In the genomic region with DNA sequence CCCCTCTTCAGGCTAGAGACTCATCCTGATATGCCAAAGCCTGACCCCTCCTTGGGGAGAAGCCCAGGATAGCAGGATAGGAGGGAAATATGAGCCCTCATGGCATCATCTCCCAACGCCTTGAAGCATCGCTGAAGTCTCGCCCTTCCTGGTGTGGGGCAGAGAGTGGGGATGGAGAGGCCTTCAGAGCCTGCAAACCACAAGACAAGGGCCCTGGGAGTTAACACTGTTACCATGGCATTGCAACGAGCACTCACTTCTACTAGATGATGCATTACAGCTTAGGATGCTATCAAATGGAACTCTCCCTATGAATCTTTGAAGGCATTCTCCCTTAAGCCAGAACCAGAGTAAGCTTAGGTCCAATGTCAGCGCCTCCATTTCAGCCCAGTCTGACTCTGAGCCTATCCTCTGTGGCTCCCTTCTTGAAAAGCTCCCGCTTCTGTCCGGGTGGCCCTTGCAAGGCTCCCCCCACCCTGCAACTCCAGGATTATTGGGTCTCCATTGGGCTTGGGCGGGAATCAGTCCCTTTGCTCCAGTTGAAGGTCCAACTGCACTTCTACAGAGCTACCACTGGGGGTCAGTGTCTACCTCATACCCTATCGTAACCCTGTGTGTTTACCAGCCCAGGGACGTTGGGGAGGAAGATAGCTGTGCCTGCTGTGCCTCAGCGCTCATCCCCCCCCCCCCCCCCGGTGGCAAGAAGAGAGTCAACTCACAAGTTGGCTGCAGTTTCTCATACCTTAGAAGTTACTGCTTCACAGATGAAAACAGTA, we compare ENCODE assay signal across 7 mouse cellular contexts. TPM values are rescaled to one million over a fixed set of nuclear protein-coding genes. Genes with fewer than 3 reads are reported as not detected.
A peak's percentile ranks its signal among the peaks of the same experiment; 100 is the strongest.
DNase-seq lines count a peak whose midpoint lies in the region; ATAC-seq and TF ChIP-seq lines count a peak whose summit lies in the region.

No protein-coding gene starts in this region.

- H3K27ac ChIP-seq in lung, embryonic 14.5 days (ENCODE audit: low read depth), result no peak overlapping the region
- H3K27ac ChIP-seq in heart, embryonic 11.5 days (ENCODE audit: low read depth, low read length), result no peak overlapping the region
- H3K27ac ChIP-seq in limb, embryonic 14.5 days (replicated peaks; ENCODE audit: low read depth, low read length), result no peak overlapping the region
- H3K27ac ChIP-seq in neural tube, embryonic 13.5 days (replicated peaks), result no peak overlapping the region

- H3K4me3 ChIP-seq in lung, embryonic 14.5 days (ENCODE audit: low read depth, low read length), result no peak overlapping the region
- H3K4me3 ChIP-seq in heart, embryonic 11.5 days (ENCODE audit: low read depth, low read length), result no peak overlapping the region
- H3K4me3 ChIP-seq in limb, embryonic 14.5 days (replicated peaks; ENCODE audit: low read length), result no peak overlapping the region
- no peak overlapping the region for H3K4me3 ChIP-seq in neural tube, embryonic 13.5 days

- ATAC-seq in lung, embryonic 14.5 days (ENCODE audit: insufficient read depth), result no peak
- ATAC-seq in heart, embryonic 11.5 days (replicated peaks; ENCODE audit: insufficient number of reproducible peaks, low FRiP score, low TSS enrichment), result no peak
- ATAC-seq in limb, embryonic 14.5 days (ENCODE audit: low FRiP score, low read depth), result no peak
- ATAC-seq in neural tube, embryonic 13.5 days (ENCODE audit: low read depth), result peak; percentile 72; the same call in 1 of the 2 replicates

- H3K36me3 ChIP-seq in lung, embryonic 14.5 days (ENCODE audit: insufficient read depth), result no peaks in the 10 kb centered on the region
- no peaks in the 10 kb centered on the region for H3K36me3 ChIP-seq in heart, embryonic 11.5 days (ENCODE audit: control insufficient read depth, insufficient read depth, low read length)
- no peaks in the 10 kb centered on the region for H3K36me3 ChIP-seq in limb, embryonic 14.5 days (ENCODE audit: control insufficient read depth, insufficient read depth, low read length)
- H3K36me3 ChIP-seq in neural tube, embryonic 13.5 days, result no peaks in the 10 kb centered on the region

- H3K4me1 ChIP-seq in lung, embryonic 14.5 days (ENCODE audit: insufficient read depth), result no peaks in the 10 kb centered on the region
- 0 out of 2 replicates have a peak, but pooled peaks cover 4% of the 10 kb centered on the region for H3K4me1 ChIP-seq in heart, embryonic 11.5 days (ENCODE audit: control insufficient read depth, insufficient read depth, low read length)
- H3K4me1 ChIP-seq in limb, embryonic 14.5 days (ENCODE audit: control insufficient read depth, insufficient read depth, low read length), result no peaks in the 10 kb centered on the region
- peaks cover 7% of the 10 kb centered on the region; the same call in 1 of the 2 replicates for H3K4me1 ChIP-seq in neural tube, embryonic 13.5 days (replicated peaks)

- no peaks in the 10 kb centered on the region for H3K27me3 ChIP-seq in lung, embryonic 14.5 days (ENCODE audit: insufficient read depth, low read length)
- H3K27me3 ChIP-seq in heart, embryonic 11.5 days (ENCODE audit: control insufficient read depth, insufficient read depth, low read length), result 0 out of 2 replicates have a peak, but pooled peaks cover 2% of the 10 kb centered on the region
- H3K27me3 ChIP-seq in limb, embryonic 14.5 days (ENCODE audit: control insufficient read depth, insufficient read depth, low read length), result no peaks in the 10 kb centered on the region
- H3K27me3 ChIP-seq in neural tube, embryonic 13.5 days, result no peaks in the 10 kb centered on the region

- no peak overlapping the region for H3K9ac ChIP-seq in lung, embryonic 14.5 days
- H3K9ac ChIP-seq in heart, embryonic 11.5 days (ENCODE audit: low read depth, low read length), result no peak overlapping the region
- no peak overlapping the region for H3K9ac ChIP-seq in limb, embryonic 14.5 days (ENCODE audit: low read depth, low read length, severe bottlenecking)
- H3K9ac ChIP-seq in neural tube, embryonic 13.5 days, result no peak overlapping the region

- no peaks in the 10 kb centered on the region for H3K9me3 ChIP-seq in lung, embryonic 14.5 days (ENCODE audit: low read depth, low read length)
- H3K9me3 ChIP-seq in heart, embryonic 11.5 days (replicated peaks; ENCODE audit: control insufficient read depth, low read length), result no peaks in the 10 kb centered on the region
- no peaks in the 10 kb centered on the region for H3K9me3 ChIP-seq in limb, embryonic 14.5 days (ENCODE audit: control insufficient read depth, low read length)
- no peaks in the 10 kb centered on the region for H3K9me3 ChIP-seq in neural tube, embryonic 13.5 days

- peak; percentile 91 for TF ChIP-seq CTCF in lung, embryonic 14.5 days (IDR thresholded peaks at IDR 0.05; ENCODE audit: low read depth)

- TF ChIP-seq POLR2A in limb, embryonic 14.5 days (IDR thresholded peaks at IDR 0.05; ENCODE audit: borderline replicate concordance, extremely low read depth, insufficient read depth, insufficient read length), result no peak

- WGBS in lung, embryonic 14.5 days, result 20% methylated on average over 12 of the region's 12 CpGs
- 28% methylated on average over 11 of the region's 12 CpGs for WGBS in heart, embryonic 11.5 days (ENCODE audit: insufficient replicate concordance)
- WGBS in limb, embryonic 14.5 days, result 26% methylated on average over 12 of the region's 12 CpGs
- 21% methylated on average over 12 of the region's 12 CpGs for WGBS in neural tube, embryonic 13.5 days

- no peak overlapping the region for H3K4me2 ChIP-seq in lung, embryonic 14.5 days
- H3K4me2 ChIP-seq in heart, embryonic 11.5 days, result 0 out of 2 replicates have a peak overlapping the region, but pooled peaks have one; percentile 3
- no peak overlapping the region for H3K4me2 ChIP-seq in limb, embryonic 14.5 days (replicated peaks; ENCODE audit: low read depth, low read length, severe bottlenecking)
- no peak overlapping the region for H3K4me2 ChIP-seq in neural tube, embryonic 13.5 days

- DNase-seq in lung, embryonic 14.5 days, result peak; percentile 77
- no peak for DNase-seq in lung, adult 18-20 months
- peak; percentile 67 for DNase-seq in adipocyte (ENCODE audit: low spot score)
- peak; percentile 35 for DNase-seq in limb, embryonic 14.5 days (ENCODE audit: low spot score)
- DNase-seq in urinary bladder, postnatal 4 days (ENCODE audit: low spot score in 2 of 2), result no peak

RNA-seq across cellular contexts. Expression of gene Kcnip2, which starts 11.1 kb away (rescaled TPM):
- polyA plus RNA-seq in lung, embryonic 14.5 days (2014; fragmentation: Nextera tagmentation; extraction: Ambion mirVana), result 2.8 and 3.2 TPM in 2 replicates
- 0.45 and 0.66 TPM in 2 replicates for polyA plus RNA-seq in heart, embryonic 11.5 days (2014; fragmentation: Nextera tagmentation; extraction: Ambion mirVana)
- polyA plus RNA-seq in limb, embryonic 14.5 days (2012; rRNA removed), result 1.3 and 1.5 TPM in 2 replicates
- 0.55 and 0.92 TPM in 2 replicates for polyA plus RNA-seq in limb, embryonic 14.5 days (2014; fragmentation: Nextera tagmentation; extraction: Ambion mirVana)
- 8.3 and 8.4 TPM in 2 replicates for polyA plus RNA-seq in neural tube, embryonic 13.5 days (2015; fragmentation: Nextera tagmentation; extraction: Ambion mirVana)

RNA-seq across cellular contexts. Expression of gene Mgea5, which starts 21.1 kb away (rescaled TPM):
- 58.3 and 61.8 TPM in 2 replicates for polyA plus RNA-seq in lung, embryonic 14.5 days (2014; fragmentation: Nextera tagmentation; extraction: Ambion mirVana)
- 40.2 and 48.3 TPM in 2 replicates for polyA plus RNA-seq in heart, embryonic 11.5 days (2014; fragmentation: Nextera tagmentation; extraction: Ambion mirVana)
- polyA plus RNA-seq in limb, embryonic 14.5 days (2012; rRNA removed), result 79.8 and 85.3 TPM in 2 replicates
- polyA plus RNA-seq in limb, embryonic 14.5 days (2014; fragmentation: Nextera tagmentation; extraction: Ambion mirVana), result 59.0 and 66.9 TPM in 2 replicates
- 79.4 and 81.4 TPM in 2 replicates for polyA plus RNA-seq in neural tube, embryonic 13.5 days (2015; fragmentation: Nextera tagmentation; extraction: Ambion mirVana)

RNA-seq across cellular contexts. Expression of gene Npm3, which starts 55.4 kb away (rescaled TPM):
- 19.7 and 20.0 TPM in 2 replicates for polyA plus RNA-seq in lung, embryonic 14.5 days (2014; fragmentation: Nextera tagmentation; extraction: Ambion mirVana)
- polyA plus RNA-seq in heart, embryonic 11.5 days (2014; fragmentation: Nextera tagmentation; extraction: Ambion mirVana), result 11.4 and 13.6 TPM in 2 replicates
- 130 and 162 TPM in 2 replicates for polyA plus RNA-seq in limb, embryonic 14.5 days (2012; rRNA removed)
- polyA plus RNA-seq in limb, embryonic 14.5 days (2014; fragmentation: Nextera tagmentation; extraction: Ambion mirVana), result 20.2 and 21.7 TPM in 2 replicates
- polyA plus RNA-seq in neural tube, embryonic 13.5 days (2015; fragmentation: Nextera tagmentation; extraction: Ambion mirVana), result 6.4 and 6.7 TPM in 2 replicates

Comparison
In these comparisons a context has a peak if more than half of its experiments do, and no peak if none do; other contexts are left out.
1. DNase-seq: peak in lung, embryonic 14.5 days (single experiment), adipocyte (single experiment) and limb, embryonic 14.5 days (single experiment); none in lung, adult 18-20 months (0 of 2) and urinary bladder, postnatal 4 days (0 of 2).